Mouse (Mus musculus): ENCODE measurements around the gene Gphn. TPM values are rescaled to one million over a fixed set of nuclear protein-coding genes. Genes with fewer than 3 reads are reported as not detected.
"Not testable (repeated sequence)": the region's sequence is repeated elsewhere in the genome, so short reads cannot be mapped to it uniquely, and the experiment has no call there.

The Gphn gene
- polyA plus RNA-seq, 1 experiment from 2014 or later: 16.0 TPM

- H3K9me3 ChIP-seq (ENCODE audit: control insufficient read depth, low read length); H3K4me2 ChIP-seq (ENCODE audit: low read depth, low read length); H3K27ac ChIP-seq (replicated peaks; ENCODE audit: low read depth, low read length); H3K4me1 ChIP-seq (ENCODE audit: control insufficient read depth, insufficient read depth, low read length); H3K9ac ChIP-seq (ENCODE audit: low read depth, low read length); H3K4me3 ChIP-seq (ENCODE audit: low read depth, low read length); DNase-seq (ENCODE audit: low spot score); ATAC-seq (ENCODE audit: low read depth); H3K27me3 ChIP-seq (replicated peaks; ENCODE audit: control insufficient read depth, insufficient read depth, low read length); H3K36me3 ChIP-seq (ENCODE audit: control insufficient read depth, insufficient read depth, low read length): not testable (repeated sequence)
- WGBS: 57% methylated on average over 7 of the region's 7 CpGs
These were observed 181.3 kb downstream of the Gphn start for GRCm38 (mm10) chr12:78407518-78407917.

- no peaks in the 10 kb centered on the region for H3K27me3 ChIP-seq (replicated peaks; ENCODE audit: control insufficient read depth, insufficient read depth, low read length)
- ATAC-seq (ENCODE audit: low read depth) (no peak), DNase-seq (ENCODE audit: low spot score) (no peak)
- H3K4me3 ChIP-seq (ENCODE audit: low read depth, low read length): no peak overlapping the region
- no peak overlapping the region for H3K27ac ChIP-seq (replicated peaks; ENCODE audit: low read depth, low read length)
- no peak overlapping the region for H3K4me2 ChIP-seq (ENCODE audit: low read depth, low read length)
- H3K9me3 ChIP-seq (ENCODE audit: control insufficient read depth, low read length): no peaks in the 10 kb centered on the region
- H3K9ac ChIP-seq (ENCODE audit: low read depth, low read length): no peak overlapping the region
- no peaks in the 10 kb centered on the region for H3K4me1 ChIP-seq (ENCODE audit: control insufficient read depth, insufficient read depth, low read length)
- 48% methylated on average over 1 of the region's 1 CpGs for WGBS
- H3K36me3 ChIP-seq (ENCODE audit: control insufficient read depth, insufficient read depth, low read length): no peaks in the 10 kb centered on the region
These were observed 296.0 kb downstream of the Gphn start for GRCm38 (mm10) chr12:78522176-78522575.

- Histone ChIP-seq H3K9me3 (ENCODE audit: control insufficient read depth, low read length) (no peaks in the 10 kb centered on the region), H3K9ac (ENCODE audit: low read depth, low read length) (no peak overlapping the region), H3K4me2 (ENCODE audit: low read depth, low read length) (no peak overlapping the region), H3K36me3 (ENCODE audit: control insufficient read depth, insufficient read depth, low read length) (no peaks in the 10 kb centered on the region), H3K27ac (replicated peaks; ENCODE audit: low read depth, low read length) (no peak overlapping the region), H3K4me1 (ENCODE audit: control insufficient read depth, insufficient read depth, low read length) (no peaks in the 10 kb centered on the region), H3K4me3 (ENCODE audit: low read depth, low read length) (no peak overlapping the region), H3K27me3 (replicated peaks; ENCODE audit: control insufficient read depth, insufficient read depth, low read length) (no peaks in the 10 kb centered on the region)
- 79% methylated on average over 5 of the region's 5 CpGs for WGBS
- DNase-seq (ENCODE audit: low spot score) (peak; percentile 8), ATAC-seq (ENCODE audit: low read depth) (no peak)
These were observed 296.7 kb downstream of the Gphn start for GRCm38 (mm10) chr12:78522804-78523394.

GRCm38 (mm10) chr12:78537590-78537989 lies 311.4 kb downstream of the Gphn start:
- ATAC-seq (ENCODE audit: low read depth); H3K9ac ChIP-seq (ENCODE audit: low read depth, low read length); H3K9me3 ChIP-seq (ENCODE audit: control insufficient read depth, low read length); H3K27ac ChIP-seq (replicated peaks; ENCODE audit: low read depth, low read length); DNase-seq (ENCODE audit: low spot score); H3K4me1 ChIP-seq (ENCODE audit: control insufficient read depth, insufficient read depth, low read length); H3K4me3 ChIP-seq (ENCODE audit: low read depth, low read length); H3K27me3 ChIP-seq (replicated peaks; ENCODE audit: control insufficient read depth, insufficient read depth, low read length); H3K36me3 ChIP-seq (ENCODE audit: control insufficient read depth, insufficient read depth, low read length); H3K4me2 ChIP-seq (ENCODE audit: low read depth, low read length): not testable (repeated sequence)

DNA sequence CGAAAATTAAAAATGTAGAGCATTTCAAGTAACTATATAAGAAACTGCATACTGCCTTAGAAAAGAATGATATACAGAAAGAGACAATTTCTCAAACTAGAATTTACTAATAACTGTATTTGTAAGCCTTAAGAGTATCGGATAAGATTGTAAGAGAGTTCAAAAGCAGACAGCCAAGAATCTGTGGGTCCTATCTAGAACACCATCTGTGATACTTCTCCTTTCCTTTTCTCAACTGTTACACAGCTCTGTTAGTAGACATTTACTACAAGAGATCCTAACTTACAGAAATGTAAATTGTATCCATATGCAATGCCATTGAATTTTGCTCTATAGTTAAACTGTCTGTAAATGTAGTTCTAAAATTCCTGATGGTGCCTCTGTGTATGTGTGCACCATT lies 324.7 kb downstream of the Gphn start:
- DNase-seq (ENCODE audit: low spot score) (no peak), ATAC-seq (ENCODE audit: low read depth) (no peak)
- H3K4me1 ChIP-seq (ENCODE audit: control insufficient read depth, insufficient read depth, low read length): no peaks in the 10 kb centered on the region
- WGBS: 87% methylated on average over 2 of the region's 2 CpGs
- no peaks in the 10 kb centered on the region for H3K27me3 ChIP-seq (replicated peaks; ENCODE audit: control insufficient read depth, insufficient read depth, low read length)
- H3K9ac ChIP-seq (ENCODE audit: low read depth, low read length): no peak overlapping the region
- no peak overlapping the region for H3K4me2 ChIP-seq (ENCODE audit: low read depth, low read length)
- H3K9me3 ChIP-seq (ENCODE audit: control insufficient read depth, low read length): no peaks in the 10 kb centered on the region
- H3K36me3 ChIP-seq (ENCODE audit: control insufficient read depth, insufficient read depth, low read length): no peaks in the 10 kb centered on the region
- no peak overlapping the region for H3K4me3 ChIP-seq (ENCODE audit: low read depth, low read length)
- H3K27ac ChIP-seq (replicated peaks; ENCODE audit: low read depth, low read length): no peak overlapping the region

DNA sequence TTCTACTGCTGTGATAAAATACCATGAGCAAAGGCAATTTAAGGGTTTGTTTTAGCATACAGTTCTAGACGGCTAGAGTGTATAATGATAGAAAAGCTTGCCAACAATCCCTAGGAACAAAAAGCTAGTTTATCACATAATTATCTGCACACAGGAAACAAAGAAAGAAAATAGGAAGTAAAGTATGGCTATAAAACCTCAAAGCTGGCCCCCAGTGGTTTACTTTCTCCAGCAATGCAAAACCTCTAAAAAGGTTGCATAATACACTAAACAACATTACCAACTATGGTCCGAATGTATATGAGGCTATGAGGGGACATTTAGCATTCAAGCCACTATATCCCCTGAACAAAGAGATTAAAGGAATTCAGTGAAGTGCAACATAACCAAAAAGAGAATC lies 405.6 kb downstream of the Gphn start:
- DNase-seq (ENCODE audit: low spot score) (no peak), ATAC-seq (ENCODE audit: low read depth) (no peak)
- no peak overlapping the region for H3K9ac ChIP-seq (ENCODE audit: low read depth, low read length)
- H3K36me3 ChIP-seq (ENCODE audit: control insufficient read depth, insufficient read depth, low read length): no peaks in the 10 kb centered on the region
- no peaks in the 10 kb centered on the region for H3K4me1 ChIP-seq (ENCODE audit: control insufficient read depth, insufficient read depth, low read length)
- H3K4me2 ChIP-seq (ENCODE audit: low read depth, low read length): no peak overlapping the region
- WGBS: 75% methylated on average over 2 of the region's 2 CpGs
- no peaks in the 10 kb centered on the region for H3K27me3 ChIP-seq (replicated peaks; ENCODE audit: control insufficient read depth, insufficient read depth, low read length)
- H3K4me3 ChIP-seq (ENCODE audit: low read depth, low read length): no peak overlapping the region
- H3K27ac ChIP-seq (replicated peaks; ENCODE audit: low read depth, low read length): no peak overlapping the region
- H3K9me3 ChIP-seq (ENCODE audit: control insufficient read depth, low read length): no peaks in the 10 kb centered on the region

DNA sequence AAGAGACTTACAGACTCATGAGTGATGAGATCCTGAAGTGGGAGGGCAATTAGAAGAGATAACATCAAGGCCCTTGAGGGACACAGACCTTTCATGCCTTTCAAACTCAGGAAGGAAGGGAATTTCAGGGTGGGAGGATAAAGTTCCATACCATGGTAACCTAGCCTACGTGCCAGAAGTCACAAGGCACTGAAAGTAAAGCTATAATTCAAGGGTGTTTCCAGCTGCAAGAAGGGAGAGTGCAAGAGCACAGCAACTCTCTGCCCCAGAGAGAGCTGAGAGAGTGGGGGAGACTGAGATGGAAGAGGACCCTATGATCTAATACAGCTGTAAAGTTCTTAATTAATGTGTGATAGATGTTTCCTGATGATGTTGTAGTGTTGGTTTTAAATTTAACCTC lies 413.3 kb downstream of the Gphn start:
- H3K4me1 ChIP-seq (ENCODE audit: control insufficient read depth, insufficient read depth, low read length): no peaks in the 10 kb centered on the region
- ATAC-seq (ENCODE audit: low read depth): no peak
- H3K4me3 ChIP-seq (ENCODE audit: low read depth, low read length): no peak overlapping the region
- H3K27me3 ChIP-seq (replicated peaks; ENCODE audit: control insufficient read depth, insufficient read depth, low read length): no peaks in the 10 kb centered on the region
- H3K9ac ChIP-seq (ENCODE audit: low read depth, low read length): no peak overlapping the region
- no peaks in the 10 kb centered on the region for H3K36me3 ChIP-seq (ENCODE audit: control insufficient read depth, insufficient read depth, low read length)
- DNase-seq (ENCODE audit: low spot score): peak; percentile 1
- no peaks in the 10 kb centered on the region for H3K9me3 ChIP-seq (ENCODE audit: control insufficient read depth, low read length)
- H3K27ac ChIP-seq (replicated peaks; ENCODE audit: low read depth, low read length): no peak overlapping the region
- 14% methylated on average over 1 of the region's 1 CpGs for WGBS
- H3K4me2 ChIP-seq (ENCODE audit: low read depth, low read length): no peak overlapping the region

DNA sequence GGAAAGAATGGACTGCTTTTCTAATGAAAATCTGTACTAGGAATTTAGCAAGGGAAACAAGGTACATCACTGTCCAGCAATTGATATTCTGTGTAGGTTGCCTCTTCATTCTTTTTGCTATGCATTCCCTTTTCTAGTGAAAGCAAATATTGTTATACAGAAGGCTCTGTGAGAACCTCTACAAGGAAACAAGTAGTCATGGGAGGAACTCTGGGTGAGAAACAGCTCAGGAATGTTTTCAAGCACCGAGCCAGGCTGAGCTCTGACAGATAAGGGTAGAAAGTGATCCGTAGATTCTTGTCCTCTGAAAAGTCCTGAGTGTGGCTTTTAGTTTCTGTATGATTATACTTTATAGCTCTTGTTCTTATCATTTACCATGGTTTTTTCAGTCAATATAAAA lies 413.9 kb downstream of the Gphn start:
- ATAC-seq (ENCODE audit: low read depth) (no peak), DNase-seq (ENCODE audit: low spot score) (no peak)
- H3K9ac ChIP-seq (ENCODE audit: low read depth, low read length): no peak overlapping the region
- H3K27me3 ChIP-seq (replicated peaks; ENCODE audit: control insufficient read depth, insufficient read depth, low read length): no peaks in the 10 kb centered on the region
- H3K4me1 ChIP-seq (ENCODE audit: control insufficient read depth, insufficient read depth, low read length): no peaks in the 10 kb centered on the region
- H3K36me3 ChIP-seq (ENCODE audit: control insufficient read depth, insufficient read depth, low read length): no peaks in the 10 kb centered on the region
- H3K27ac ChIP-seq (replicated peaks; ENCODE audit: low read depth, low read length): no peak overlapping the region
- H3K4me2 ChIP-seq (ENCODE audit: low read depth, low read length): no peak overlapping the region
- H3K9me3 ChIP-seq (ENCODE audit: control insufficient read depth, low read length): no peaks in the 10 kb centered on the region
- H3K4me3 ChIP-seq (ENCODE audit: low read depth, low read length): no peak overlapping the region
- WGBS: 47% methylated on average over 2 of the region's 2 CpGs

DNA sequence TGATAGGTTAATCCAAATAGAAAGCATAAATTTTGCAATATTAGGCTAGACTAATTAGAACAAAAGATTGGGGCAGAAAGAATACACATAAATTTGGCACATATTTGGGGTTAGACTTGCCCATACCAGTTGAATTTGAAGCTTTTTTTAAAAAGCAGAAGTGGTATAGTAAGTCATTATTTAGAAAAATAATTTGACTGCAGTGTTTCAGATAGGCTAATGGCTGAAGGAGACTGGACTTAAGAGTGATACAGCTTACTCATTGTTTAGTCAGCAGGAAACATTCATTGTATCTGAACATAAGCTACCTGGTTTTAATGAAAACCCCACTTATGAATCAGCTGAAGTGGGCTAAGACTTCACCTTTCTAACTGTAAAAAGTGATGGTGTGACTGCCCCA lies 415.0 kb downstream of the Gphn start:
- ATAC-seq (ENCODE audit: low read depth): no peak
- no peaks in the 10 kb centered on the region for H3K36me3 ChIP-seq (ENCODE audit: control insufficient read depth, insufficient read depth, low read length)
- H3K9me3 ChIP-seq (ENCODE audit: control insufficient read depth, low read length): no peaks in the 10 kb centered on the region
- no peak overlapping the region for H3K4me3 ChIP-seq (ENCODE audit: low read depth, low read length)
- no peak overlapping the region for H3K4me2 ChIP-seq (ENCODE audit: low read depth, low read length)
- H3K27me3 ChIP-seq (replicated peaks; ENCODE audit: control insufficient read depth, insufficient read depth, low read length): no peaks in the 10 kb centered on the region
- DNase-seq (ENCODE audit: low spot score): no peak
- H3K4me1 ChIP-seq (ENCODE audit: control insufficient read depth, insufficient read depth, low read length): no peaks in the 10 kb centered on the region
- H3K9ac ChIP-seq (ENCODE audit: low read depth, low read length): no peak overlapping the region
- no peak overlapping the region for H3K27ac ChIP-seq (replicated peaks; ENCODE audit: low read depth, low read length)

Measured in embryonic facial prominence, embryonic 14.5 days (tissue).